Mouse (Mus musculus): ENCODE results near the gene Cacna1d. TPM values are rescaled to one million over a fixed set of nuclear protein-coding genes. Genes with fewer than 3 reads are reported as not detected.

The Cacna1d gene
- polyA plus RNA-seq, 1 experiment from 2014 or later, result 9.5 TPM

DNA sequence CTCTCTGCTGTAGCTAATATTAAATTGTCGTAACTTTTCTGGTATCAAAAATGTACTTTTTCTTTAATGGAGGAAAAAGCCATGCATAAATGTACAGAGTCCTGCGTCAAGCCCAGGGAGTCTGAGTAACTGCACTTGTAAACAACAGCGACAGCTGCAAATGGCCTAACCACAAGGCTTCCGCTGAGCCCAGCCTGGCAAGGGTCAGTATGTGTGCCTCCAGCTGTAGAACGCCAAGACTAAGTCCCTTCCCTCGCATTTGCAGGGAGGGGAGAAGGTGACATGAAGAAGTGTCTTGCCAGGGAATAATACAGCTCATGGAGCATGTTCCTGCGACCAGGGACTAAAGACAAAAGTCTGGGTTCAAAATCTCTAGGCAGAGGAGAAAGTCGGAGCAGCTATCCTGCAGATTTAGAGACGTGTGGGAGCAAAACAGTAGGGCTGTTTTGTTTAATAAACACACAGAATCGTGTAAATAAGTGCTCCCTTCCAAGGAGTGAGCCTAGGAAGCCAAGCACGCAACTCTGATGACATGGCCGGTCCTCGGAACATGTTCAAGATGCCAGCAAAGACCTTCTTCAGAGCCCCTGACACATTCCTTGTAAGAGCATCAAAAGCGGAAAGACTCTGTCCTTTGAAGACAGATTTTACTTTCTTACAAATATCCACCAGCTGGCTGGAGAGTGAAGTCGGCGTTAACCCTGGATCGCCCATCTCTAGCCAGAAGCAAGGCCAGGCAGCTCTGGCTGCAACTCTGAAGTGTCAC lies 160.7 kb downstream of the Cacna1d start:
- Histone ChIP-seq H3K4me1 (replicated peaks; ENCODE audit: control insufficient read depth, insufficient read depth, low read length) (no peaks in the 10 kb centered on the region), H3K36me3 (ENCODE audit: control insufficient read depth, insufficient read depth) (no peaks in the 10 kb centered on the region), H3K27me3 (replicated peaks; ENCODE audit: control insufficient read depth, insufficient read depth, low read length) (no peaks in the 10 kb centered on the region), H3K4me2 (ENCODE audit: low read length) (no peak overlapping the region), H3K4me3 (replicated peaks; ENCODE audit: low read length) (no peak overlapping the region), H3K9ac (replicated peaks; ENCODE audit: low read depth, low read length) (no peak overlapping the region), H3K27ac (ENCODE audit: low read length) (no peak overlapping the region), H3K9me3 (ENCODE audit: control insufficient read depth, low read length) (no peaks in the 10 kb centered on the region)
- WGBS, result 86% methylated on average over 17 of the region's 17 CpGs
- ATAC-seq, result no peak

DNA sequence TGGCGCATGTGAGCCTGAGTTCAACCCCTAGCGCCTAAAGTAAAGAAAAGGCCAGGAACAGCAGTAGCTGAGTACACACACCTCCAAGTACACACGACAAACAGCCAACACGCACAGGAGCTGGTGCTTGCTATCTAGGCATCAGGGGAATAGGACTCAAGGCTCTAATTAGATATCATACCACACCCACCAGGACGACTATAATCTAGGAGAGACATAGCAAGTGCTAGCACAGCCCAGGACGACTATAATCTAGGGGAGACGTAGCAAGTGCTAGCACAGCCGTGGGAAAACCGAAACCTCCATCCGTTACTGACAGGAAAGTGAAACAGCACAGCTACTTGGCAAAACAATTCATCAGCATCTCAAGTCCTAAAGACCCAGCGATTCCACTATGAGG lies 162.1 kb downstream of the Cacna1d start:
- Histone ChIP-seq H3K4me2 (ENCODE audit: low read length) (no peak overlapping the region), H3K36me3 (ENCODE audit: control insufficient read depth, insufficient read depth) (no peaks in the 10 kb centered on the region), H3K4me1 (replicated peaks; ENCODE audit: control insufficient read depth, insufficient read depth, low read length) (no peaks in the 10 kb centered on the region), H3K4me3 (replicated peaks; ENCODE audit: low read length) (no peak overlapping the region), H3K9me3 (ENCODE audit: control insufficient read depth, low read length) (no peaks in the 10 kb centered on the region), H3K27me3 (replicated peaks; ENCODE audit: control insufficient read depth, insufficient read depth, low read length) (no peaks in the 10 kb centered on the region), H3K27ac (ENCODE audit: low read length) (no peak overlapping the region), H3K9ac (replicated peaks; ENCODE audit: low read depth, low read length) (no peak overlapping the region)
- WGBS, result 88% methylated on average over 11 of the region's 11 CpGs
- ATAC-seq, result no peak

DNA sequence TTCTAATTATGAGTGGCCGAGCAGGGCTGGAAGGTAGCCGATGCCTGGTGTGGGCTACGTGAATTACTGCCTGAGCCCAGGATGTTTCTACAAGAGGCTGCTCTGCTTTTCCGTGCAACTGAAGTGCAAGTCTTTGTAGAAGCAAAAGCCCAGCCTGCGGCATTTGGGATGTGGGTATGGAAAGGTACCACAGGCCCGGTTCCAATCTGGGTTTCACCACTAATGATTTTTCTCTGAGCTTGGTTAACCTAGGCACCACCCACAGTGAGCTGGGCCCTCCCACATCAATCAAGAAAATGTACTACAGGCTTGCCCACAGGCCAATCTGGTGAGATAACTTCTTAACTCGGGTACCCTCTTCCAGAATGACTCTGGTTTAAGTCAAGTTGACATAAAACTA lies 163.8 kb downstream of the Cacna1d start:
- WGBS, result 53% methylated on average over 7 of the region's 7 CpGs
- Histone ChIP-seq H3K9ac (replicated peaks; ENCODE audit: low read depth, low read length) (no peak overlapping the region), H3K4me2 (ENCODE audit: low read length) (no peak overlapping the region), H3K27ac (ENCODE audit: low read length) (no peak overlapping the region), H3K27me3 (replicated peaks; ENCODE audit: control insufficient read depth, insufficient read depth, low read length) (no peaks in the 10 kb centered on the region), H3K36me3 (ENCODE audit: control insufficient read depth, insufficient read depth) (no peaks in the 10 kb centered on the region), H3K4me3 (replicated peaks; ENCODE audit: low read length) (no peak overlapping the region), H3K9me3 (ENCODE audit: control insufficient read depth, low read length) (no peaks in the 10 kb centered on the region), H3K4me1 (replicated peaks; ENCODE audit: control insufficient read depth, insufficient read depth, low read length) (no peaks in the 10 kb centered on the region)
- no peak for ATAC-seq

DNA sequence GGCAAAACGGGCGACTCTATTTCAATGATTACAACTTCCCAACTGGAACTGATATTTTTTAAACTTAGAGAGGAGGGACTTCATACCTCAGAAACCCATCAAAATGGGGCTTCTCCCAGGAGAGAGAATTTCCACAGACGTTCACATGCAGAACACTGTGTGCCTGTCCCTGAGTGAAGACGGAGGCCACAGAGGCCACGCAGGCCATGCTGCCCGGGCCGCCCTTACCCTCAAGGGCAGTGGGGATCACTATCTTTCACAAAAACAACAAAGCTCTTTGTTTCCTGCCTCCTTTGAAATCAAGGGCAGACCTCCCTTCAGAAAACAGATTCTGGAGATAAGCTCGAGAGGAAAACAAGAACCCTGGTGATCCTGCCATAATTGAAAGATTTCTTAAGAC lies 164.2 kb downstream of the Cacna1d start:
- H3K4me1 ChIP-seq (replicated peaks; ENCODE audit: control insufficient read depth, insufficient read depth, low read length), result no peaks in the 10 kb centered on the region
- no peak overlapping the region for H3K4me2 ChIP-seq (ENCODE audit: low read length)
- no peaks in the 10 kb centered on the region for H3K27me3 ChIP-seq (replicated peaks; ENCODE audit: control insufficient read depth, insufficient read depth, low read length)
- no peaks in the 10 kb centered on the region for H3K36me3 ChIP-seq (ENCODE audit: control insufficient read depth, insufficient read depth)
- no peaks in the 10 kb centered on the region for H3K9me3 ChIP-seq (ENCODE audit: control insufficient read depth, low read length)
- ATAC-seq, result no peak
- H3K27ac ChIP-seq (ENCODE audit: low read length), result no peak overlapping the region
- 42% methylated on average over 8 of the region's 8 CpGs for WGBS
- no peak overlapping the region for H3K9ac ChIP-seq (replicated peaks; ENCODE audit: low read depth, low read length)
- H3K4me3 ChIP-seq (replicated peaks; ENCODE audit: low read length), result no peak overlapping the region

DNA sequence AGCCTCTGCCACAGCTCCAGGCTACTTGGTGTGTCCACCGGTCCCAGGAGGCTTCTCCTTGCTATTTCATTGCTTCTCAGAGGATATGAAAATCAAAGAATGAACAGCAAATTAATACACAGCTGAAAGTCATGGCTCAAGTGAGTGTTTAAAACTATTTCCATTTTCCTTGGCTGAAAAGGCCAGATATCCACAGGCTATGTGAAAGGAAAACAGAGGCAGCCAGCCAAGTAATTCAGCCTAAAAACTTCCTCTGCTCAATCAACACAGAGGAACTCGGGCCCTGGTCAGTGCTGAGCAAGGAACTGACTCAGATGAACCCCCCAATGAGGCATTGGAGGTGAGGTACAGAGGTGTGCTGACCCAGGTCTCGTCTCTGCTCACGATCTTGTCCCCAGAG lies 165.0 kb downstream of the Cacna1d start:
- no peak overlapping the region for H3K27ac ChIP-seq (ENCODE audit: low read length)
- no peaks in the 10 kb centered on the region for H3K36me3 ChIP-seq (ENCODE audit: control insufficient read depth, insufficient read depth)
- H3K4me3 ChIP-seq (replicated peaks; ENCODE audit: low read length), result no peak overlapping the region
- no peaks in the 10 kb centered on the region for H3K4me1 ChIP-seq (replicated peaks; ENCODE audit: control insufficient read depth, insufficient read depth, low read length)
- no peak overlapping the region for H3K4me2 ChIP-seq (ENCODE audit: low read length)
- no peaks in the 10 kb centered on the region for H3K9me3 ChIP-seq (ENCODE audit: control insufficient read depth, low read length)
- H3K9ac ChIP-seq (replicated peaks; ENCODE audit: low read depth, low read length), result no peak overlapping the region
- no peaks in the 10 kb centered on the region for H3K27me3 ChIP-seq (replicated peaks; ENCODE audit: control insufficient read depth, insufficient read depth, low read length)
- no peak for ATAC-seq
- 82% methylated on average over 4 of the region's 4 CpGs for WGBS

DNA sequence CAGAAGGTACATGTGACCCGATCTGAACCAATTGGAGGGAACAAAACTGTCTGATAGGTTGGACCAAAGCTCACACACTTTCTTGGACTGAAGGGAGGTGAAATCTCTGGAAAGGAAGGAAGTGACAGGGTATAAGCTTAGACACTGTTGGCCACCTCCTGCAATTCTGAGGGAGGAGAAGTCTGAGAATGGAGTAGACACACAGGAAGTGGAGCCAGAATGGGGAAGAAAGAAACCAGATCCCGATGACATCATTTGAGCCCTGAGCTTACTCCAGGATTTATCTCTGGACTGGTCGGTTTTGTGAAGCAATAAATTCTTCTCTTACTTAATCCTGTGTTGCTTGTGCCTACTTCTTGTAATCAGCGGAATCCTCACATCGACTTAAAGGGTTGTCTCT lies 166.3 kb downstream of the Cacna1d start:
- H3K27ac ChIP-seq (ENCODE audit: low read length), result no peak overlapping the region
- no peaks in the 10 kb centered on the region for H3K9me3 ChIP-seq (ENCODE audit: control insufficient read depth, low read length)
- H3K27me3 ChIP-seq (replicated peaks; ENCODE audit: control insufficient read depth, insufficient read depth, low read length), result no peaks in the 10 kb centered on the region
- no peak overlapping the region for H3K4me2 ChIP-seq (ENCODE audit: low read length)
- no peaks in the 10 kb centered on the region for H3K4me1 ChIP-seq (replicated peaks; ENCODE audit: control insufficient read depth, insufficient read depth, low read length)
- 92% methylated on average over 5 of the region's 5 CpGs for WGBS
- H3K36me3 ChIP-seq (ENCODE audit: control insufficient read depth, insufficient read depth), result no peaks in the 10 kb centered on the region
- no peak overlapping the region for H3K9ac ChIP-seq (replicated peaks; ENCODE audit: low read depth, low read length)
- no peak overlapping the region for H3K4me3 ChIP-seq (replicated peaks; ENCODE audit: low read length)
- ATAC-seq, result no peak

DNA sequence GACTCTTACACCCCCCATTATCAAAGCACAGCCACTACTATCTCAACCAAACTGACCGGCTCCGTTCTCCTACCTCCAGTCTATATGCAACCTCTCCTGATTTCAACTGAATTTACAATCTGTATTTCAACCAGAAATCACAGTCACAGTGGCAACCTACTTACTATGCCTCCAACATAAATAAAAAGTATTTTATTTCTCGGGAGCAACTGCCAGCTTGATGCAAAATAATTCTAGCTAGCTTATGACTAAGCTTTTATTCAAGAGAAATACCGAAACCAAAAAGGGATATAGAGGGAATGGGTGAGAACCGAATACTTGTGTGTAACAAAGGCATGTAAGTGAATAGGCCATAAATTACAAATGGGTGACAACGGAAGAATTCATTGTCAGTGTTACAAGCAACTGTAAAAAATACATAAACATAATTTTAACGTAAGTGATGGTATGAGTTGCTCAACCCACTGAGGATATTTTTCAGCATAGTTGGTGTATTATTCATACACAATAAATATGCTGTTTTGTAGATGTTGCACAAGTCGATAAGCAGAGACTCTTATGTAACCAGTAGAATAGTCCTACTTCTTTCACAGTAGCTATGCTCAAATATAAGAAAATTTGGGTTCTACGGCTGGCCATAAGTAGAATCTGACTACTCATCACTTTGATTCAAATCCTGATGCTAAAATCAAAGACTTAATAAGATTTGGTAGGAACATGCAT lies 172.4 kb downstream of the Cacna1d start:
- no peaks in the 10 kb centered on the region for H3K4me1 ChIP-seq (replicated peaks; ENCODE audit: control insufficient read depth, insufficient read depth, low read length)
- 85% methylated on average over 9 of the region's 9 CpGs for WGBS
- no peak overlapping the region for H3K27ac ChIP-seq (ENCODE audit: low read length)
- ATAC-seq, result no peak
- no peak overlapping the region for H3K9ac ChIP-seq (replicated peaks; ENCODE audit: low read depth, low read length)
- no peaks in the 10 kb centered on the region for H3K36me3 ChIP-seq (ENCODE audit: control insufficient read depth, insufficient read depth)
- no peaks in the 10 kb centered on the region for H3K9me3 ChIP-seq (ENCODE audit: control insufficient read depth, low read length)
- H3K4me2 ChIP-seq (ENCODE audit: low read length), result no peak overlapping the region
- no peak overlapping the region for H3K4me3 ChIP-seq (replicated peaks; ENCODE audit: low read length)
- H3K27me3 ChIP-seq (replicated peaks; ENCODE audit: control insufficient read depth, insufficient read depth, low read length), result no peaks in the 10 kb centered on the region

DNA sequence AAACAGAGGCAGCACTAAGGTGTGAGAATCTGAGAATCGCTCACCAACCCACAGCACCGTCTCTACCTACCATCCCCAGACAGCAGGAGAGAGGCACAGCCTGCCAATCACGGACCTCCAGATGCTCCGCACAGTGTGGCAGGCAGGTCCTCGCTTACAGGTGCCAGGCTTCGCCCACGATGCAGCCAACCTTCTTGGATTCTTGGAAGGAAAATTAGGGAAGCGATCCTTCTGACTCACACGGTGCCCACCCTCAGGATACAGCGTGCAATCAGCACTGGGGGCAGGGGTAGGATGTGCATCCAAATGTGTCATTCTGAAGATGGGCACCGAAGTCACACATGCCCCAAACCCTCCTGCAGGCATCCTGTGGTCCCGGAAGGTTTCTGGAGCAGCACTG lies 173.0 kb downstream of the Cacna1d start:
- ATAC-seq, result no peak
- H3K36me3 ChIP-seq (ENCODE audit: control insufficient read depth, insufficient read depth), result no peaks in the 10 kb centered on the region

DNA sequence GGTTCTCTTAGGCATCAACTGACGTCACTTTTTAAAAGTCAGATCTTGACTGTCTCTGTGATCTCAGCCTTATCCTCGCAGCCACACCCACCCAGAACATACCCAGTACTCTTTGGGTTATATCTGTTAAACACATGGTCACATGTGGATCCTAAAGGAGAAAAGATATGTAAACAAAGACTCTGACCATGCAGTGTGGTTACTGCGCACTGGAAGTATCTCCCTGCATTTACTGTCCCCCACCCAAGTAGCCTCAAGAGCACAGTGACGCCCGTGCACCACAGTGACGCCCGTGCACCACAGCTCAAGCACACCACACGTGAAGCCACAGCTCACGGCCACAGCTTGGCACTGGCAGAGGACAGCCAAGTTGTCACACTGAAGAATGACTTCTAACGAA lies 173.6 kb downstream of the Cacna1d start:
- Histone ChIP-seq H3K4me2 (ENCODE audit: low read length) (no peak overlapping the region), H3K27ac (ENCODE audit: low read length) (no peak overlapping the region), H3K9me3 (ENCODE audit: control insufficient read depth, low read length) (no peaks in the 10 kb centered on the region), H3K27me3 (replicated peaks; ENCODE audit: control insufficient read depth, insufficient read depth, low read length) (no peaks in the 10 kb centered on the region), H3K36me3 (ENCODE audit: control insufficient read depth, insufficient read depth) (no peaks in the 10 kb centered on the region), H3K9ac (replicated peaks; ENCODE audit: low read depth, low read length) (no peak overlapping the region), H3K4me1 (replicated peaks; ENCODE audit: control insufficient read depth, insufficient read depth, low read length) (no peaks in the 10 kb centered on the region), H3K4me3 (replicated peaks; ENCODE audit: low read length) (no peak overlapping the region)
- 90% methylated on average over 10 of the region's 10 CpGs for WGBS
- ATAC-seq, result no peak

More for the DNA sequence above, 173.0 kb downstream of the Cacna1d start:
- no peaks in the 10 kb centered on the region for H3K9me3 ChIP-seq (ENCODE audit: control insufficient read depth, low read length)
- H3K9ac ChIP-seq (replicated peaks; ENCODE audit: low read depth, low read length), result no peak overlapping the region
- H3K27me3 ChIP-seq (replicated peaks; ENCODE audit: control insufficient read depth, insufficient read depth, low read length), result no peaks in the 10 kb centered on the region
- WGBS, result 85% methylated on average over 12 of the region's 12 CpGs
- no peaks in the 10 kb centered on the region for H3K4me1 ChIP-seq (replicated peaks; ENCODE audit: control insufficient read depth, insufficient read depth, low read length)
- no peak overlapping the region for H3K4me3 ChIP-seq (replicated peaks; ENCODE audit: low read length)
- H3K27ac ChIP-seq (ENCODE audit: low read length), result no peak overlapping the region
- no peak overlapping the region for H3K4me2 ChIP-seq (ENCODE audit: low read length)

Measured in forebrain, embryonic 16.5 days (tissue).